Comparison of ENCODE assay signal across 8 mouse cellular contexts in the genomic region with DNA sequence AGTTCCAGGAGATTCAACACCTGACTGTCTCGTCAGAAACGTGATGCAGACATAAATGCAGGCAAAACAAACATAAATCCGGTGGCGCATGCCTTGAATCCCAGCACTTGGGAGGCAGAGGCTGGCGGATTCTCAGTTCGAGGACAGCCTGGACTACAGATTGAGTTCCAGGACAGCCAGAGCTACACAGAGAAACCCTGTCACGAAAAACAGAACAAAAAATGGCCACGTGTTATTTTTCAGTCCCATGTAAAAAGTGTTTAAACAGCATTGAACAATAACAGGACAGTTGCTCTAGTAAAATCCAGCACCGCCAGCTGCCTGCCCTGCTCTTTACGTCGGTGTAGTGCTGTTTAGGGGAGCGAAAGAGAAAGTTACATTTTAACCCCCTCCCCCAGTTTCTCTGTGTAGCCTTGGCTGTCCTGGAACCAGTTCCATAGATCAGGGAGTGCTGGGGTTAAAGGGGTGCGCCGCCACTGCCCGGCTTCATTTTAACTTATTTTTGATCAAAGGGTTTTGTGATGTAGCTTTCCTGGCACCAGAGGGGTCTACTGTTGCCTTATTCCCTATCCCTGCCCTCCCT. TPM values are rescaled to one million over a fixed set of nuclear protein-coding genes. Genes with fewer than 3 reads are reported as not detected.
DNase-seq lines count a peak whose midpoint lies in the region; ATAC-seq and TF ChIP-seq lines count a peak whose summit lies in the region.

No protein-coding gene starts in this region.

- H3K9me3 ChIP-seq in ES-Bruce4 (replicated peaks; ENCODE audit: control insufficient read depth, insufficient read depth, low read length, poor library complexity, severe bottlenecking), result no peaks in the 10 kb centered on the region
- no peaks in the 10 kb centered on the region for H3K9me3 ChIP-seq in forebrain, embryonic 10.5 days

- H3K27me3 ChIP-seq in ES-Bruce4 (ENCODE audit: control insufficient read depth, insufficient read depth, low read length, poor library complexity, severe bottlenecking), result no peaks in the 10 kb centered on the region
- no peaks in the 10 kb centered on the region for H3K27me3 ChIP-seq in forebrain, embryonic 10.5 days (ENCODE audit: poor library complexity, severe bottlenecking)
- no peaks in the 10 kb centered on the region for H3K27me3 ChIP-seq in kidney, adult 2 months (replicated peaks; ENCODE audit: control insufficient read depth, insufficient read depth, low read length)

- TF ChIP-seq EP300 in ES-Bruce4 (IDR thresholded peaks at IDR 0.05; ENCODE audit: insufficient read depth, low read depth, low read length), result no peak

- H3K36me3 ChIP-seq in ES-Bruce4 (ENCODE audit: control insufficient read depth, insufficient read depth, low read length, poor library complexity, severe bottlenecking), result peaks cover 30% of the 10 kb centered on the region
- H3K36me3 ChIP-seq in forebrain, embryonic 10.5 days (replicated peaks), result peaks cover 54% of the 10 kb centered on the region
- no peaks in the 10 kb centered on the region for H3K36me3 ChIP-seq in kidney, adult 2 months (ENCODE audit: control insufficient read depth, insufficient read depth, low read length)

- DNase-seq in CD4-positive, CD25-positive, alpha-beta regulatory T cell, adult 2 months (ENCODE audit: low read depth, low spot score), result peak; percentile 57
- DNase-seq in forebrain, embryonic 10.5 days (ENCODE audit: extremely low spot score, low spot score), result no peak
- peak; percentile 48 for DNase-seq in kidney, adult 2 months
- peak; percentile 4 for DNase-seq in lung, postnatal 14 days
- DNase-seq in thymus, postnatal 10 days (ENCODE audit: low spot score in 2 of 2), result peak; percentile 24 to 27
- DNase-seq in Muller cell, postnatal 12 days (ENCODE audit: inconsistent ontology term), result no peak

- peak overlapping the region; percentile 78 for H3K27ac ChIP-seq in ES-Bruce4 (ENCODE audit: insufficient read depth, low read length)
- H3K27ac ChIP-seq in forebrain, embryonic 10.5 days, result peak overlapping the region; percentile 99
- H3K27ac ChIP-seq in kidney, adult 2 months (ENCODE audit: insufficient read depth, low read depth, low read length), result peak overlapping the region; percentile 73; the same call in 1 of the 2 replicates

- no peaks in the 10 kb centered on the region for H3K4me1 ChIP-seq in ES-Bruce4 (ENCODE audit: control insufficient read depth, insufficient read depth, low read length)
- peaks cover 43% of the 10 kb centered on the region for H3K4me1 ChIP-seq in forebrain, embryonic 10.5 days
- H3K4me1 ChIP-seq in kidney, adult 2 months (ENCODE audit: control insufficient read depth, insufficient read depth, low read length), result peaks cover 30% of the 10 kb centered on the region

- no peak for TF ChIP-seq CTCF in ES-Bruce4 (IDR thresholded peaks at IDR 0.05; ENCODE audit: low read depth, low read length)
- TF ChIP-seq CTCF in kidney, adult 2 months (conservative IDR thresholded peaks at IDR 0.05; ENCODE audit: insufficient read depth, insufficient read length, low read depth, low read length), result no peak

- H3K9ac ChIP-seq in ES-Bruce4 (ENCODE audit: low read depth, poor library complexity, severe bottlenecking), result peak overlapping the region; percentile 99

- no peak for TF ChIP-seq POLR2A in ES-Bruce4 (IDR thresholded peaks at IDR 0.05; ENCODE audit: insufficient read depth, low read length)
- TF ChIP-seq POLR2A in kidney, adult 2 months (IDR thresholded peaks at IDR 0.05; ENCODE audit: low read depth, low read length), result no peak

- ATAC-seq in CD4-positive, CD25-positive, alpha-beta regulatory T cell, adult 4 months, result no peak

- peak overlapping the region; percentile 98 for H3K4me3 ChIP-seq in ES-Bruce4 (ENCODE audit: low read depth, low read length)
- peak overlapping the region; percentile 87 for H3K4me3 ChIP-seq in forebrain, embryonic 10.5 days
- H3K4me3 ChIP-seq in kidney, adult 2 months (ENCODE audit: insufficient read depth, low read depth, low read length), result peak overlapping the region; percentile 80

- WGBS in forebrain, embryonic 10.5 days, result 1% methylated on average over 15 of the region's 15 CpGs
- under 1% methylated on average over 15 of the region's 15 CpGs for WGBS in kidney, adult 2 months

RNA-seq across cellular contexts. Expression of a gene that starts 0.9 kb away (rescaled TPM):
- polyA plus RNA-seq in CD4-positive, CD25-positive, alpha-beta regulatory T cell, adult 4 months (2017; shearing (Covaris generic)), result 10 to 100 TPM; 15.0 to 30.1 TPM
- polyA plus RNA-seq in ES-Bruce4 (2011; ENCODE audit: insufficient read depth, insufficient read length, low read depth, missing spikeins), result 193 and 195 TPM in 2 replicates
- 31.5 and 33.2 TPM in 2 replicates for polyA plus RNA-seq in forebrain, embryonic 10.5 days (2016; fragmentation: Nextera tagmentation; extraction: Ambion mirVana)
- 36.1 and 45.0 TPM in 2 replicates for polyA plus RNA-seq in kidney, adult 2 months (2012; rRNA removed)

RNA-seq across cellular contexts. Expression of a gene that starts 9.2 kb away (rescaled TPM):
- 10 to 100 TPM; 15.5 to 28.1 TPM for polyA plus RNA-seq in CD4-positive, CD25-positive, alpha-beta regulatory T cell, adult 4 months (2017; shearing (Covaris generic))
- polyA plus RNA-seq in ES-Bruce4 (2011; ENCODE audit: insufficient read depth, insufficient read length, low read depth, missing spikeins), result 82.4 and 96.1 TPM in 2 replicates
- 123 and 142 TPM in 2 replicates for polyA plus RNA-seq in forebrain, embryonic 10.5 days (2016; fragmentation: Nextera tagmentation; extraction: Ambion mirVana)
- polyA plus RNA-seq in kidney, adult 2 months (2012; rRNA removed), result 103 and 111 TPM in 2 replicates

RNA-seq across cellular contexts. Expression of a gene that starts 10.7 kb away (rescaled TPM):
- 10 to 100 TPM; 53.8 to 73.8 TPM for polyA plus RNA-seq in CD4-positive, CD25-positive, alpha-beta regulatory T cell, adult 4 months (2017; shearing (Covaris generic))
- 170 and 171 TPM in 2 replicates for polyA plus RNA-seq in ES-Bruce4 (2011; ENCODE audit: insufficient read depth, insufficient read length, low read depth, missing spikeins)
- polyA plus RNA-seq in forebrain, embryonic 10.5 days (2016; fragmentation: Nextera tagmentation; extraction: Ambion mirVana), result 164 and 166 TPM in 2 replicates
- polyA plus RNA-seq in kidney, adult 2 months (2012; rRNA removed), result 266 and 270 TPM in 2 replicates

RNA-seq across cellular contexts. Expression of a gene that starts 21.5 kb away (rescaled TPM):
- polyA plus RNA-seq in CD4-positive, CD25-positive, alpha-beta regulatory T cell, adult 4 months (2017; shearing (Covaris generic)), result not detected
- polyA plus RNA-seq in ES-Bruce4 (2011; ENCODE audit: insufficient read depth, insufficient read length, low read depth, missing spikeins), result 0.70 and 1.2 TPM in 2 replicates
- not detected in 2 replicates for polyA plus RNA-seq in forebrain, embryonic 10.5 days (2016; fragmentation: Nextera tagmentation; extraction: Ambion mirVana)
- not detected in 2 replicates for polyA plus RNA-seq in kidney, adult 2 months (2012; rRNA removed)

RNA-seq across cellular contexts. Expression of a gene that starts 24.0 kb away (rescaled TPM):
- 1 to 10 TPM; 3.2 to 4.9 TPM for polyA plus RNA-seq in CD4-positive, CD25-positive, alpha-beta regulatory T cell, adult 4 months (2017; shearing (Covaris generic))
- 25.1 and 26.3 TPM in 2 replicates for polyA plus RNA-seq in ES-Bruce4 (2011; ENCODE audit: insufficient read depth, insufficient read length, low read depth, missing spikeins)
- 22.9 and 26.3 TPM in 2 replicates for polyA plus RNA-seq in forebrain, embryonic 10.5 days (2016; fragmentation: Nextera tagmentation; extraction: Ambion mirVana)
- 32.6 and 39.6 TPM in 2 replicates for polyA plus RNA-seq in kidney, adult 2 months (2012; rRNA removed)

Comparison
In these comparisons a context has a peak if more than half of its experiments do, and no peak if none do; other contexts are left out.
1. DNase-seq: peak in CD4-positive, CD25-positive, alpha-beta regulatory T cell, adult 2 months (single experiment), kidney, adult 2 months (single experiment), lung, postnatal 14 days (single experiment) and thymus, postnatal 10 days (2 of 2); none in forebrain, embryonic 10.5 days (single experiment) and Muller cell, postnatal 12 days (single experiment).
2. Peak in every context shown above with its lines, with median percentiles within 50 percentile points of each other: H3K27ac ChIP-seq and H3K4me3 ChIP-seq.